Mouse (Mus musculus) MEL (cell line): Measurements from ENCODE around the gene Gpr108.

Experiments
- BHLHE40 ChIP-seq: IDR thresholded peaks from 2 replicates; pipeline ENCODE4 v1.6.1; 2012; ENCODE audit warnings: low read depth, mild to moderate bottlenecking, inconsistent platforms, low read length, improper control_type of control experiment, borderline replicate concordance
- CHD2 ChIP-seq: IDR thresholded peaks from 2 replicates; pipeline ENCODE4 v1.6.1; 2011; ENCODE audit warnings: low read length, improper control_type of control experiment
- CTCF ChIP-seq, 3 experiments: IDR thresholded peaks in 2 of 3; conservative IDR thresholded peaks in 1 of 3; 2 replicates each; pipeline ENCODE4 v1.5.1; 2011 to 2012; ENCODE audit warnings: low read length in 3 of 3, low read depth in 2 of 3, mild to moderate bottlenecking in 2 of 3, improper control_type of control experiment in 1 of 3, inconsistent platforms in 1 of 3, mixed read lengths in 1 of 3, moderate library complexity in 1 of 3; ENCODE audit not compliant: control insufficient read depth in 1 of 3, insufficient read depth in 1 of 3, poor library complexity in 1 of 3, severe bottlenecking in 1 of 3
- EP300 ChIP-seq, 2 experiments: IDR thresholded peaks; 2 replicates each; pipeline ENCODE4 v1.6.1; 2011; ENCODE audit warnings: improper control_type of control experiment in 2 of 2, low read length in 2 of 2, low read depth in 1 of 2, mild to moderate bottlenecking in 1 of 2
- GATA1 ChIP-seq: IDR thresholded peaks from 2 replicates; pipeline ENCODE4 v1.6.1; 2011; ENCODE audit warnings: low read depth, low read length, improper control_type of control experiment
- HCFC1 ChIP-seq: IDR thresholded peaks from 2 replicates; pipeline ENCODE4 v1.6.1; 2012; ENCODE audit warnings: low read depth, mild to moderate bottlenecking, inconsistent platforms, low read length, improper control_type of control experiment, moderate library complexity
- JUND ChIP-seq: IDR thresholded peaks from 2 replicates; pipeline ENCODE4 v1.6.1; 2011; ENCODE audit warnings: low read depth, mild to moderate bottlenecking, improper control_type of control experiment, low read length
- NELFE ChIP-seq: IDR thresholded peaks from 2 replicates; pipeline ENCODE4 v1.6.1; 2011; ENCODE audit warnings: low read depth, low read length, improper control_type of control experiment
- POLR2A ChIP-seq, 2 experiments: IDR thresholded peaks; 2 replicates each; pipeline ENCODE4 v1.6.1; 2011 to 2012; ENCODE audit warnings: low read length in 2 of 2, mild to moderate bottlenecking in 2 of 2, control low read depth in 1 of 2, improper control_type of control experiment in 1 of 2, low read depth in 1 of 2, moderate library complexity in 1 of 2; ENCODE audit not compliant: control insufficient read depth in 1 of 2, insufficient read depth in 1 of 2, poor library complexity in 1 of 2
- RAD21 ChIP-seq: IDR thresholded peaks from 2 replicates; pipeline ENCODE4 v1.6.1; 2011; ENCODE audit warnings: mild to moderate bottlenecking, low read depth, low read length, improper control_type of control experiment
- SIN3A ChIP-seq: IDR thresholded peaks from 2 replicates; pipeline ENCODE4 v1.6.1; 2012; ENCODE audit warnings: low read length, improper control_type of control experiment, inconsistent platforms
- SMC3 ChIP-seq: IDR thresholded peaks from 2 replicates; pipeline ENCODE4 v1.6.1; 2011; ENCODE audit warnings: low read depth, low read length, improper control_type of control experiment
- ZC3H11A ChIP-seq: IDR thresholded peaks from 2 replicates; pipeline ENCODE4 v1.6.1; 2012; ENCODE audit warnings: low read depth, mild to moderate bottlenecking, inconsistent platforms, low read length, improper control_type of control experiment
- ZNF384 ChIP-seq: IDR thresholded peaks from 2 replicates; pipeline ENCODE4 v1.6.1; 2012; ENCODE audit warnings: low read depth, mild to moderate bottlenecking, inconsistent platforms, low read length, improper control_type of control experiment

- TF ChIP-seq NELFE = no peak
- TF ChIP-seq POLR2A (IDR thresholded peaks at IDR 0.05; ENCODE audit: control insufficient read depth in 1 of 2, insufficient read depth in 1 of 2, low read depth in 1 of 2, low read length in 2 of 2, poor library complexity in 1 of 2) = no peak
- TF ChIP-seq RAD21 = no peak
- no peak for TF ChIP-seq SMC3
- no peak for TF ChIP-seq BHLHE40
- no peak for TF ChIP-seq CTCF (IDR thresholded peaks at IDR 0.05 in 2 of 3, conservative IDR thresholded peaks at IDR 0.05 in 1 of 3; ENCODE audit: control insufficient read depth in 1 of 3, insufficient read depth in 1 of 3, low read depth in 2 of 3, low read length in 3 of 3, poor library complexity in 1 of 3, severe bottlenecking in 1 of 3)
- TF ChIP-seq EP300 (IDR thresholded peaks at IDR 0.05; ENCODE audit: low read depth in 1 of 2, low read length in 2 of 2) = no peak
- TF ChIP-seq CHD2 = no peak
- no peak for TF ChIP-seq SIN3A
- TF ChIP-seq HCFC1 = no peak
- no peak for TF ChIP-seq GATA1
- no peak for TF ChIP-seq JUND
- no peak for TF ChIP-seq ZNF384
- TF ChIP-seq ZC3H11A = no peak
Measured at GRCm38 (mm10) chr17:57211501-57211900, 36.7 kb downstream of the Gpr108 start.
